Mouse (Mus musculus) embryonic fibroblast, embryonic 13.5 days (primary cell): ENCODE measurements around the gene Ssx2ip.

Experiments
- CTCF ChIP-seq: IDR thresholded peaks from 2 replicates; pipeline ENCODE4 v1.5.1; 2011; ENCODE audit warnings: mild to moderate bottlenecking, control low read depth, low read length, moderate library complexity, borderline replicate concordance; ENCODE audit not compliant: insufficient read depth
- POLR2A ChIP-seq: IDR thresholded peaks from 2 replicates; pipeline ENCODE4 v1.6.1; 2011; ENCODE audit warnings: low read depth, mild to moderate bottlenecking, control low read depth, low read length, moderate library complexity

- TF ChIP-seq CTCF (no peak), POLR2A (no peak)
Observed at GRCm38 (mm10) chr3:146407086-146407721, 2.8 kb downstream of the Ssx2ip start.
